Mouse (Mus musculus) adrenal gland, adult (tissue): ENCODE measurements around the gene Mapt.
A peak's percentile ranks its signal among the peaks of the same experiment; 100 is the strongest.

Experiments
- DNase-seq, 2 experiments: peaks; one replicate each; pipeline ENCODE4 v3.0.0; 2022 to 2023; ENCODE audit warnings: low spot score in 1 of 2; ENCODE audit not compliant: inconsistent age in 2 of 2

Mapt gene

DNA sequence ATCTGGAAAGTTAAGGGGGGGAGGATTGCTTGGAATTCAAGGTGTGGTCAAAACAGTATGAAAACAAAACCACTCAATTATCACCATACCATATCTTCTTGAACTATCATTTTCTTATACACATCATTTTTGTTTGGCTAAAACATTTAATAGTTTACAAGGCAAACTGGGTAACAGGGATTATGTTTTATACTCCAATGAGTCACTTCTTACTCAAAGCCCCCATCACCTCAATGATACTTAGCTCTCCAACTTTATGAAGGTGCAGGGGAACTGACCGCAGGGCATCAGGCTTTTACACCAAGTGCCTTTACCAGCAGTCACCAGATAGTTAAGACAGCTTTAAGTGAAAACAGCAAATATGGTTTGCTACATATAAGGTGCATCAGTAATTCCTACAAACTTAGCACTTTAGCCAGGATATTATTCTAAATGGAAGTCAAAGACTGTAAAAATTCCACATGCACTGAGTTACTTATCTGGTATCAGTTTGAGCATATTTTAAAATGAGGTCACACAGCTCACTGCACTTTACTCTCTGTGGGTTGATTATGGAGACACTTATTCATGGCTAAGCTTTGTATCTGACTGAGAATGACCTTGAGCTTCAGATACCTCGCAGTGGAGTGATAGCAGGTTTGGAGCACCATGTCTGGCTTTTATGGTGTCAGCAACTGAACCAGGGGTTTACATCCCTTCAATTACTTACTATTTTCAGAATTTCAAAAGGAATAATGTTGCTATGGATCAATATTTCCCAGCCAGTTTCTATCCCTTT is 132.8 kb downstream of the Mapt start:
- DNase-seq: peak in 1 of 2 experiments; percentile 62

DNA sequence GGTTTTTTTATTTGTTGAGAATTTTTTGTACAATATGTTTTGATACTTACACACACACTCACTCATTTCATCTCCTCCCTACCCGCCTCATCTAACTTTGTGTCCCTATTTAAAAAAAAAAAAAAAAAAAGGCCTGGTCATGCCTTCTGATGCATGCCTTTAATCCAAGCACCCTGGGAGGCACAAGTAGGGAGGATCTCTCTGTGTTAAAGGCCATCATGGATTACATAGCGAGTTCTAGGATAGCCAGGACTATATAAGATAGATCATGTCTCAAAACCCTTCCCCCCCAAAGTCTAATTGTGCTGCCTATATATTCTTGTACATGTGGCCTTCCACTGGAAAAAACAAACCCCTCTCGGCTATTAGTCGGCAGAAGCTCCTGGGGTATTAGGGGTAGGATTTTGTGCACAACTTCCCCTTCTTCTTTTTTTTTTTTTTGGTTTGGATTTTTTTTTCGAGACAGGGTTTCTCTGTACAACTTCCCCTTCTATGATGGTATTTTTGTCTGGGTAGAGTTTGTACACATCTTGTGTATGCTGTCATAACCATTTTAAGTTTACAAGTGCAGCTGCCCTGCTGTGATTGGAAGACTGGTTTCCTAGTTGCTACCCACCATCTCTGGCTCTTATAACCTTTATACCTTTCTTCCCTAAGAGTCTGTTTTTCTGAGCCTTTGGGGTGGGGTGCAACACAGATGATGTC is 136.4 kb downstream of the Mapt start:
- DNase-seq: no peak

DNA sequence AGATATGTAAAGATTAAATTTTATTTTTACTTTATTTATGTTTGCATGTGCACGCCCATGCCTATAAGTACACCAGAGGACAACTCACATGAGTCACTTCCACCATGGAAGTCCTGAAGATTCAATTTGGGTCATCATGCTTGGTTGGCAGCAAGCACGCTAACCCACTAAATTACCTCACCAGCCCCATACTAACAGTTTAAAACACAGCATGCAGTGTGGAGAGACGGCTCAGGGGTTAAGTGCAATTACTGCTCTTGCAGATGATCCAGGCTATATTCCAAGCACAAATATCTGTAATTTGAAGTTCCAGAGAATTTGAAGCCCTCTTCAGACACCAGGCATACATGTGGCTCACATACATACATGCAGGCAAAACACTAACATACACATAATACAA is 145.1 kb downstream of the Mapt start:
- no peak for DNase-seq

DNA sequence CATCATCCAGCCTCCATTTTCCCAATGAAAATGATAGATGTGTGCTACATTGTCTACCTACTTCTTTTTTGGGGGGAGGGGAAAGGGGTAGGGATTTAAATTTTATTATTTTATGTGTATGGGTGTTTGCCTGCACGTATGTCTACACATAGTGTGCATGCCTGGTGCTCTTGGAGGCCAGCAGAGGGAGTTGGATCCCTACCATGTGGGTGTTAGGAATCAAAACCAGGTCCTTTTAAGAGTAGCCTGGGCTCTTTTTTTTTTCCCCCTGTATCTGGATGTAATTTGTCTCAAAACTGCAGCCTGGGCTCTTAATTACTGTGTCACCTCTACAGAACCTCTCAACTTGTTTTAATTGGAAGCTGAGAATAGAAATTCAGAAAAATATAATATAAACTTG is 148.4 kb downstream of the Mapt start:
- peak in 1 of 2 experiments; percentile 64 for DNase-seq
